Mouse (Mus musculus): ENCODE data around the gene Faim2. TPM values are rescaled to one million over a fixed set of nuclear protein-coding genes. Genes with fewer than 3 reads are reported as not detected.

Faim2 gene
- polyA plus RNA-seq, 1 experiment: not detected

- TF ChIP-seq POLR2A (IDR thresholded peaks at IDR 0.05; ENCODE audit: insufficient read depth, low read depth, low read length) (peak; percentile 12; the same call in 1 of the 2 replicates), CTCF (IDR thresholded peaks at IDR 0.05; ENCODE audit: insufficient read depth, low read depth, low read length) (no peak)
- Histone ChIP-seq H3K4me1 (ENCODE audit: control insufficient read depth, insufficient read depth, low read length) (peaks cover 31% of the 10 kb centered on the region), H3K4me3 (ENCODE audit: insufficient read depth, low read depth, low read length) (peak within 1 kb of the TSS; percentile 65), H3K27ac (ENCODE audit: insufficient read depth, low read depth, low read length) (peak within 1 kb of the TSS; percentile 71)
- WGBS: under 1% methylated on average over 45 of the region's 45 CpGs
These were observed 70.2 kb downstream of the Faim2 start, which contains the start of gene Nckap5l for GRCm38 (mm10) chr15:99457606-99458401. Gene Nckap5l (minus strand): TSS chr15:99457748.

GRCm38 (mm10) chr15:99456963-99457605 is 70.9 kb downstream of the Faim2 start:
- peak overlapping the region; percentile 71 for H3K27ac ChIP-seq (ENCODE audit: insufficient read depth, low read depth, low read length)
- under 1% methylated on average over 43 of the region's 43 CpGs for WGBS
- peak overlapping the region; percentile 65 for H3K4me3 ChIP-seq (ENCODE audit: insufficient read depth, low read depth, low read length)
- H3K4me1 ChIP-seq (ENCODE audit: control insufficient read depth, insufficient read depth, low read length): peaks cover 35% of the 10 kb centered on the region
- no peak for TF ChIP-seq CTCF (IDR thresholded peaks at IDR 0.05; ENCODE audit: insufficient read depth, low read depth, low read length)
- no peak for TF ChIP-seq POLR2A (IDR thresholded peaks at IDR 0.05; ENCODE audit: insufficient read depth, low read depth, low read length)

- WGBS: 10% methylated on average over 7 of the region's 7 CpGs
- H3K27ac ChIP-seq (ENCODE audit: insufficient read depth, low read depth, low read length): peak overlapping the region; percentile 71
- peak overlapping the region; percentile 65 for H3K4me3 ChIP-seq (ENCODE audit: insufficient read depth, low read depth, low read length)
- H3K4me1 ChIP-seq (ENCODE audit: control insufficient read depth, insufficient read depth, low read length): peaks cover 36% of the 10 kb centered on the region
- no peak for TF ChIP-seq POLR2A (IDR thresholded peaks at IDR 0.05; ENCODE audit: insufficient read depth, low read depth, low read length)
- TF ChIP-seq CTCF (IDR thresholded peaks at IDR 0.05; ENCODE audit: insufficient read depth, low read depth, low read length): no peak
These were observed 71.5 kb downstream of the Faim2 start for GRCm38 (mm10) chr15:99456338-99456962.

GRCm38 (mm10) chr15:99455415-99455814 is 72.5 kb downstream of the Faim2 start:
- WGBS: 58% methylated on average over 3 of the region's 3 CpGs
- Histone ChIP-seq H3K4me3 (ENCODE audit: insufficient read depth, low read depth, low read length) (no peak overlapping the region), H3K27ac (ENCODE audit: insufficient read depth, low read depth, low read length) (no peak overlapping the region), H3K4me1 (ENCODE audit: control insufficient read depth, insufficient read depth, low read length) (peaks cover 36% of the 10 kb centered on the region)
- TF ChIP-seq POLR2A (IDR thresholded peaks at IDR 0.05; ENCODE audit: insufficient read depth, low read depth, low read length): no peak

- H3K4me3 ChIP-seq (ENCODE audit: insufficient read depth, low read depth, low read length): no peak overlapping the region
- WGBS: 59% methylated on average over 7 of the region's 7 CpGs
- TF ChIP-seq CTCF (IDR thresholded peaks at IDR 0.05; ENCODE audit: insufficient read depth, low read depth, low read length) (no peak), POLR2A (IDR thresholded peaks at IDR 0.05; ENCODE audit: insufficient read depth, low read depth, low read length) (no peak)
- H3K27ac ChIP-seq (ENCODE audit: insufficient read depth, low read depth, low read length): no peak overlapping the region
- peaks cover 38% of the 10 kb centered on the region for H3K4me1 ChIP-seq (ENCODE audit: control insufficient read depth, insufficient read depth, low read length)
These were observed 73.2 kb downstream of the Faim2 start for GRCm38 (mm10) chr15:99454585-99455279.

- no peak overlapping the region for H3K4me3 ChIP-seq (ENCODE audit: insufficient read depth, low read depth, low read length)
- TF ChIP-seq POLR2A (IDR thresholded peaks at IDR 0.05; ENCODE audit: insufficient read depth, low read depth, low read length) (no peak), CTCF (IDR thresholded peaks at IDR 0.05; ENCODE audit: insufficient read depth, low read depth, low read length) (no peak)
- WGBS: 78% methylated on average over 11 of the region's 11 CpGs
- peaks cover 51% of the 10 kb centered on the region for H3K4me1 ChIP-seq (ENCODE audit: control insufficient read depth, insufficient read depth, low read length)
- no peak overlapping the region for H3K27ac ChIP-seq (ENCODE audit: insufficient read depth, low read depth, low read length)
These were observed 74.6 kb downstream of the Faim2 start for GRCm38 (mm10) chr15:99453153-99453900.

GRCm38 (mm10) chr15:99449751-99450280 is 78.1 kb downstream of the Faim2 start:
- no peak overlapping the region for H3K4me3 ChIP-seq (ENCODE audit: insufficient read depth, low read depth, low read length)
- H3K4me1 ChIP-seq (ENCODE audit: control insufficient read depth, insufficient read depth, low read length): peaks cover 29% of the 10 kb centered on the region
- 64% methylated on average over 8 of the region's 8 CpGs for WGBS
- TF ChIP-seq POLR2A (IDR thresholded peaks at IDR 0.05; ENCODE audit: insufficient read depth, low read depth, low read length): no peak
- TF ChIP-seq CTCF (IDR thresholded peaks at IDR 0.05; ENCODE audit: insufficient read depth, low read depth, low read length): no peak
- H3K27ac ChIP-seq (ENCODE audit: insufficient read depth, low read depth, low read length): no peak overlapping the region
